Mouse (Mus musculus) left cerebral cortex, adult 18-20 months (tissue): Measurements from ENCODE around the gene Gcnt1. TPM values are rescaled to one million over a fixed set of nuclear protein-coding genes. Genes with fewer than 3 reads are reported as not detected.
A peak's percentile ranks its signal among the peaks of the same experiment; 100 is the strongest.

ENCODE experiments used
- DNase-seq, 2 experiments: peaks; one replicate each; pipeline ENCODE4 v3.0.0; 2021 to 2022; ENCODE audit warnings: low spot score in 2 of 2, mixed read lengths in 1 of 2
- long read RNA-seq, 2 experiments: library from polyadenylated mRNA; stranded (forward); transcript quantifications; one replicate each; pipeline ENCODE4 v2.0.0; 2021
- total RNA-seq, 2 experiments: library from RNA; stranded (reverse); gene quantifications; 2 replicates each; pipeline ENCODE4 v1.2.3; 2021

Gene Gcnt1
- 1 to 10 TPM; 2.6 to 3.1 TPM for total RNA-seq
- long read RNA-seq, experiment 1, full-length matches to known transcripts: 1 of 1 reads
- long read RNA-seq, experiment 1, partial matches to known transcripts: 0 of 1 reads
- long read RNA-seq, experiment 1, other reads (novel, unspliced or antisense): 0 of 1 reads
- long read RNA-seq, experiment 2, full-length matches to known transcripts: 2 of 2 reads
- long read RNA-seq, experiment 2, partial matches to known transcripts: 0 of 2 reads
- long read RNA-seq, experiment 2, other reads (novel, unspliced or antisense): 0 of 2 reads

GRCm38 (mm10) chr19:17372701-17373100 is at the start of gene Gcnt1:
Gene Gcnt1, minus strand, starts transcription at chr19:17372844.
- DNase-seq: no peak

GRCm38 (mm10) chr19:17417855-17418254 is 45.2 kb upstream of the Gcnt1 start:
- DNase-seq: no peak

- DNase-seq: no peak
Observed at GRCm38 (mm10) chr19:17412915-17413459, 40.3 kb upstream of the Gcnt1 start.

DNA sequence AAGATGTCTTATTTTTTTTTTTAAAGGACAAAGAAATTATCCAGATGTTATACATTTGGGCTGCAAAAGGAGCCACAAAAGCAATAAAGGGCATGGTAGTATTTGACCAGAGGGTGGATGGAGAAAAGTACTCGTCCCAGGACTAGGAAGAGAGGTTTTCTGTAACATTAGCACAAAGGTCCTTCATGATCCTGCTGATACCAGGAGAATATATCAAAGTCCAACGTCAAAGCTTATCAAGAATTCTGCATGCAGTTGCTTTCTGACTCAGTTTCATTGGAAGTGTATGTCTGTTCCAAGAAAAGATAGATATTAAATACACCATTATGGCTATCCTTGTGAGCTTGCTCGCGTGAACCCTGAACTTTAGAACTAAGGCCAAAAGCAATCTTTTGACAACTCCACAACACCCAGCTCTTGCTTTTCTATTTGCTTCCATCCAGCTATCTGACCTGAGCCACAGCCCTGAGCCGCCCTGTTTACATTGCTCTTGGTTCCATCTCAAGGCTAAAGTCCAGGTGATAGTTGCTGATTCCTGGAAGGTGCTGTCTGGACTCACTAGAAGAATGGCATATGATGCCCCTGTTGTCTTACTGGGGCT is 37.9 kb upstream of the Gcnt1 start:
- DNase-seq: no peak

GRCm38 (mm10) chr19:17409351-17409750 is 36.7 kb upstream of the Gcnt1 start:
- no peak for DNase-seq

- no peak for DNase-seq
Observed at GRCm38 (mm10) chr19:17408591-17408990, 35.9 kb upstream of the Gcnt1 start.

DNA sequence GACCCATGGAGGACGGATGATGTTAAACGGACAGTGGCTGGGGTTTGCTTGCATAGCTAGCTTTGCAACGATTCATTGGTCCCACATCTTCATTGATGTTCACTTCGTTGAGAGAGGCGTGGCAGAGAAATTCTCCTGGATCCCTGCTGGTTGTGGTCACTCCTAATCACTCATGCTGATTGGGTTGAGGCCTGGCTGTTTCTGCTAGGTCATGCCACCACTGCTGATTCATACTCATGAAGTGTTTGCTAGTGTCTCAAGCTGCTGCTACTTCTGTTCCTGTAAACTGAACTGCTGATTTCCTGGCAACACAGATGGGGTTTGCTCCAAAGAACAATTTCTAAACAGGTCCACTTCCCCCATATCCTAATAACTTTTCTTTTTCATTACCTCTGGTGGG is 34.2 kb upstream of the Gcnt1 start:
- no peak for DNase-seq

- no peak for DNase-seq
Observed at GRCm38 (mm10) chr19:17403175-17403574, 30.5 kb upstream of the Gcnt1 start.

- no peak for DNase-seq
Observed at GRCm38 (mm10) chr19:17400571-17400970, 27.9 kb upstream of the Gcnt1 start.

DNA sequence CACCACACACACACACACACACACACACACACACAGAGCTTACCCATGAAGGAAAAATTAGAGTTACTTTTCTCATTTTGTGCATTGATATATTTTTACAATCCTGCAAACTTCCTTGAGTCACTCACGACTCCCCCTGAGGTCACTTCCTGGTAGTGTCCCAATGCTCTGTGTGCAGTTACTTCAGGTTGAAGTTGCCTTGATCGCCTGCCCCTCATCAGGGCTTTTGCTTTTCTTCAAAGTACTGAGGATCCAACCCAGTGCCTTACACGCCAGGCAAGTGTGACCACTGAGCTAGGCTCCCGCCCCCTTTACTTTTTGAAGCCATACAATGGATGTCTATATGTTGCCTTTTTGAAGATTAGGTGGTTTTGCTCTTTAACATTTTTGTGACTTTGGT is 27.3 kb upstream of the Gcnt1 start:
- no peak for DNase-seq

- DNase-seq: no peak
Observed at GRCm38 (mm10) chr19:17397922-17398321, 25.3 kb upstream of the Gcnt1 start.

GRCm38 (mm10) chr19:17396802-17397201 is 24.2 kb upstream of the Gcnt1 start:
- DNase-seq: no peak

GRCm38 (mm10) chr19:17393841-17394591 is 21.4 kb upstream of the Gcnt1 start, which contains the start of gene Rfk:
Gene Rfk, plus strand, starts transcription at chr19:17394043.
- DNase-seq: peak; percentile 91 to 93

- DNase-seq: no peak
Observed at GRCm38 (mm10) chr19:17392866-17393265, 20.2 kb upstream of the Gcnt1 start.

GRCm38 (mm10) chr19:17388404-17388803 is 15.8 kb upstream of the Gcnt1 start:
- no peak for DNase-seq

- no peak for DNase-seq
Observed at GRCm38 (mm10) chr19:17386424-17386823, 13.8 kb upstream of the Gcnt1 start.

- DNase-seq: no peak
Observed at GRCm38 (mm10) chr19:17385426-17385825, 12.8 kb upstream of the Gcnt1 start.

GRCm38 (mm10) chr19:17385022-17385421 is 12.4 kb upstream of the Gcnt1 start:
- no peak for DNase-seq

- peak; percentile 13 to 18 for DNase-seq
Observed at GRCm38 (mm10) chr19:17382807-17383397, 10.3 kb upstream of the Gcnt1 start.

- no peak for DNase-seq
Observed at GRCm38 (mm10) chr19:17380549-17380948, 7.9 kb upstream of the Gcnt1 start.

- DNase-seq: no peak
Observed at GRCm38 (mm10) chr19:17378845-17379244, 6.2 kb upstream of the Gcnt1 start.

DNA sequence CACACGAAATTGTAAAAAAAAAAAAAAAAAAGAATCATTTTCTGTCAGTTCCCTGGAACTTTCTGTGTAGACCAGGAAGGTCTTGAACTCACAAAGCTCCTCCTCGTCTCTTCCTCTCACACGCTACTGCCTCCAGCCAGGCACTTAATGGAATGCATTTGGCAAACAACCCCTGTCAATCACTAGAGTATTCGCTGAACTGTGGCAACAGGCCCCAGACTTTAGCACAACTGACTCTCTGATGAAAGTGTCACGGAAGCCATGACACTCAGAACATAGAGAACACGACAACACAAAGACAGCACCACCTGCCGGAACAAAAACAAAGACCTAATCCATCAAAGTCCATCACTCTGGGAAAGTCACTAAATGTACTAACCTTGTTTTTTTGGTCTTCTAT is 3.1 kb downstream of the Gcnt1 start:
- no peak for DNase-seq
